Mouse (Mus musculus): Measurements from ENCODE around the gene BC004004. TPM values are rescaled to one million over a fixed set of nuclear protein-coding genes. Genes with fewer than 3 reads are reported as not detected.

The BC004004 gene
- 103 TPM for polyA plus RNA-seq (2014; fragmentation: Illumina TruSeq; extraction: RNeasy Lipid Tissue Mini Kit (QIAGEN cat#74804); ENCODE audit: low read depth, low replicate concordance)

DNA sequence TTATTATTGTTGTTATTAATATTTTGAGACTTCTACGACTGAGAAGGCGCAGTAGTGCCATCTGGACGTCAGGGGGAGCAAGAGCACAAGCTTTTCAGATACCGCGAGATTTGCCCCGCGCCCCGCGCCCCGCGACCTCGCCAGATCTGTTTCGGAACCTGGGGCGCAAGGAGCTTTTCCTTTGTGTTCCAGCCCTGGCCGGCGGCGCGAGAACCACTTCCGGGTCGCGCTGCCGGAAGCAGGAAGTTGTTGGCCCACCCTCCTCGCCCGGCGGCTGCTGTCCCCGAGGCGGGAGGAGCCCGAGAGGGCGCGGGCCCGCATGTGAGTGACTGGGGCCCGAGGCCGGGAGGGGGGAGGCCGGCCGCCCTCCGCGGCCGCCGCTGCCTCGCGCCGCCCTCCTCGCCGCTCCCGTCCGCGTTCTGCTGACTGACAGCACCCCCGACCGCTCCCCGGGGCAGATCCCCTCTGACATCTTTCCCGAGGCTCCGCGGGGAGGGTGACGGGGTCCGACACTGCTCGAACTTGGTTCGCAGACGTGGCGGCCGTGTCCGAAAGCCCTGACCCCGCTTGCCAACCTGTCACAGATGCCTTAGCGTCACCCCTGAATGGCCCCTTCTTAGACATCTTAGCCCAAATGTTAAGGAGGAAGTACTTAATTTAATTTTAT lies at the start of gene BC004004:
TSS of gene BC004004 (plus strand) at position 107 of the 667 bp plus-strand sequence.

DNA sequence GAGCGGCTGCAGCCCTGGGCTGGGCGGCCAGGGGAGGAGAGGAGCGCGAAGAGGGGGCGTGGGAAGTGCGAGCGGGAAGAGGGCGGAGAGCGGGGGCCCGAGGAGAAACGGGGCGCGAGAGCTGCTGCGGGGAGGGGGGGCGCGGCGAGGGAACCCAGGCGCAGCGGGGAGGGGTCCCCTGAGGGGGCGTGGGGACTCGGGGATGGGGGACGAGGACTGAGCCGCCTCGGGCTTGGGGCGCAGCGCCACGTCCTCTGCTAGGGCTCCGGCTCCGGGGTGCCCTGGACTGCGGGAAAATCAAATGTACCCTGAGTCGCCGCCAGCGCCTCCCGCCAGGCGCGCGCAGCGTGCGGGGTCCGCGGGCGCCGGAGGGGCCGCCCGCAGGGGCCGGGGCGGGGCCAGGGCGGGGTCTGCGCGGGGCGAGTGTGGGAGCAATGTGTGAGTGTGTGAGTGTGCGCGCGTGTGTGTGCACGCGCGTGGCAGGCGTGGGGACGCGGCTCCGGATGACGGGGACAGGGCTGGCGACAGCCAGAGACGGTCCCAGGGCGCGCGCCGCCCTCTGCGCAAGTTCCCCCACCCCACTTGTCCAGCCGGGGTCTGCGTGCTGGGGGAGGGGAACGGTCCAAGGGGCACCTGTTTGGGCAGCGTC lies 30.7 kb upstream of the BC004004 start, which contains the start of gene Cpne5:
TSS of gene Cpne5 (minus strand) at position 396 of the 649 bp plus-strand sequence.

DNA sequence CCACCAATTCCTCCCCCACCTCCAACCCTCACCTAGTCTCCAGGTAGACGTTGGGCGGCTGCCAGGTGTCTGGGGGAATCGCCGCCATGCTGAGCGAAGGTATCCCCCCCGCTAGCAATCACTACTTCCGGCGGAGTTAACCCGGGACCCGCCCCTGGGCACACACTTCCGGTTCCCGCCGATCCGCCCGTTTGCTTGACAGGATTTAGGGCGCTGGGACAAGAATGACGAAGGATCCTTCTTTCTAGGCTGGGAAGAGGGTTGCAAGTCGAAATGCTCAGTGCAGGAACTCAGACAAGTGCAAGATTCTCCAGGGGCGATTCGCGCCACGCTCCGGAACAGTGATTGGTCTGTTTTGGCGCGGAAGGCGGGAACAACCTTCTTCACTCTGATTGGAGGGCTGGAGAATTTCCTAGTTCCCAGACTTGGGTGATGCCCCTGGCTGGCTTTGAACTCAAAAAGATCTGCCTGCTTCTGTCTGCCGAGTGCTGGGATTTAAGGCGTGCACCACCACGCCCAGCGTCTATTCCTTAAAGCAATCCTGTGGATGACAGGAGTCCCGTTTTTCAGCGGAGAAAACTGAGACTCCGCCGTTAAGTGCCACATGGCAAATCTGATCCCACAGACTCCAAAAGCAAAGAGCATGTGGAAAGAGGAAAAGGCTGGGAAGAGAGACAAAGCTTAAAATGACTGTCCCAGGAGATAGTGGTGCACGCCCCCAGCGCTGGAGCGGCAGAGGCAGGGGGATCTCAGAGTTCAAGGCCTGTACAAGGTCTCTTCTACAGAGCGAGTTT lies 4.6 kb upstream of the BC004004 start, which contains the start of gene Ppil1:
TSS of gene Ppil1 (minus strand) at position 347 of the 794 bp plus-strand sequence.

DNA sequence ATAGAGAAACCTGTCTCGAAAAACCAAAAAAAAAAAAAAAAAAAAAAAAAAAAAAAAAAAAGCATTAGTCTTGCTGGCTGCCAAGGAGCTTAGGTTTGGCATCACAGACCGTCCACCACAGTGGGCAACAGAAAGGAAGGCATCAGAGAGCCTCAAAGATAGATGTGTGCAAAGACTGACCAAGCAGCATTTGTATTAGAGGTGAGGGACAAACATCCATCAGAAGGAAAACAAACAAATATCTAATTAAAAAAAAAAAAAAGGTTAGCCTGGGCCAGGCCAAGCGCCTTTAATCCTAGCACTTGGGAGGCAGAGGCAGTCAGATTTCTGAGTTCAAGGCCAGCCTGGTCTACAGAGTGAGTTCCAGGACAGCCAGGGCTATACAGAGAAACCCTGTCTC lies 48.8 kb downstream of the BC004004 start, which contains the start of gene Pi16:
TSS of gene Pi16 (plus strand) at position 301 of the 400 bp plus-strand sequence.

DNA sequence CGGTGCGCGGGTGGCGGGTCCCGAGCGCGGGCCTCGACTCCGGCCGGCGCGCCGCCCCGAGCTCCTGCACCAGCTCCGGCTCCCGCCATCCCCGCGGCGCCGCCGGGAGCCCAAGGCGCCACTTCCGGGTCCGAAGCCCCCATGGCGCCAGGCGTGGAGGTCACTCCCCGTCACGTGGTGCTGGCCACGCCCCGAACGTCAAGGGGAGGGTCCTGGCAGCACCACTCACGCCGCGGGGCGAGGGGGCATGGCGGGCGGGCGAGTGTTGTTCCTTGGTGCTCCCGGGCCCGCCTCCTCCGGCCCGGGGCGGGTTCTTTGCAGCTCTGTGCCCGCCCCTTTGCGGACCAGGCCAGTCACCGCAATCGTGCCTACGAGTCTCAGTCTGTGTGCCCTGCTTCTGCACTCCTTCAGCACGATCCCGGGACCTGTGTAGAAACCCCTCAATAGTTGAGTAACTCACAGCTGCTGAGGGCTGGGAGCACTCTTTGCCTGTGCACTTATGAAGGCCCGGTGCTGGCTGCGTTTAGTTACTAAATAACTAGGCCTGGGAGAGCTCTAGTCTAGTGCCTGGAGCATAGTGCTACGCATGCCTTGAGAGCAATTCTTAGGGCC lies 79.2 kb downstream of the BC004004 start, which contains the start of gene Mtch1:
TSS of gene Mtch1 (minus strand) at position 290 of the 612 bp plus-strand sequence.

DNA sequence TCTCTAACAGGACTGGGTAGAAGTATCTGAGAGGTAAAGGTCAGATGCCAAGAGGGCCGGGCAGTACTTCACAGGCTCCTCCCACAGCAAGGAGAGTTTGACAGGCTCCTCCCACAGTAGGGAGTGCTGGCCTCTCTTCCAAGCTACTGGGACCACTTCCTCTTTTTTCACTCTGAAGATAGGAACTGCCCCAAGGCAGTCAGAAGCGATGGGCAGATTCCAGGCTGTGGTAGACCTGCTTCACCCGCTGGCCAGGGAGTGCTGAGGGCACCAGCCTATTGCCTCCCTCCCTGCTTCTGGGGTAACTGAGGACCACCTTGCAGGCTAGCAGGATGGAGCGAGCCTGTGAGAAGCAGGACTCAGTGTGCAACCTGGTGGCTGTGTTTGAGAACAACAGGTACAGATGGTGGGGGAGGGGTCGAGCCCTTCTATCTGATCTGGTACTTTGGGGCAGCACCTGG lies 92.2 kb downstream of the BC004004 start, which contains the start of gene Fgd2:
TSS of gene Fgd2 (plus strand) at position 154 of the 461 bp plus-strand sequence.

Other genes with a start within 250 kb of the BC004004 start
- 414 TPM for gene Srsf3, start 236.2 kb upstream of the BC004004 start, polyA plus RNA-seq (2014; fragmentation: Illumina TruSeq; extraction: RNeasy Lipid Tissue Mini Kit (QIAGEN cat#74804); ENCODE audit: low read depth, low replicate concordance)
- gene Cdkn1a, start 177.8 kb upstream of the BC004004 start, polyA plus RNA-seq (2014; fragmentation: Illumina TruSeq; extraction: RNeasy Lipid Tissue Mini Kit (QIAGEN cat#74804); ENCODE audit: low read depth, low replicate concordance): 46.2 TPM
- gene Rab44, start 154.6 kb upstream of the BC004004 start, polyA plus RNA-seq (2014; fragmentation: Illumina TruSeq; extraction: RNeasy Lipid Tissue Mini Kit (QIAGEN cat#74804); ENCODE audit: low read depth, low replicate concordance): not detected
- gene Cpne5, start 30.6 kb upstream of the BC004004 start, polyA plus RNA-seq (2014; fragmentation: Illumina TruSeq; extraction: RNeasy Lipid Tissue Mini Kit (QIAGEN cat#74804); ENCODE audit: low read depth, low replicate concordance): not detected
- gene Ppil1, start 4.6 kb upstream of the BC004004 start, polyA plus RNA-seq (2014; fragmentation: Illumina TruSeq; extraction: RNeasy Lipid Tissue Mini Kit (QIAGEN cat#74804); ENCODE audit: low read depth, low replicate concordance): 13.9 TPM
- not detected for gene Pi16, start 48.9 kb downstream of the BC004004 start, polyA plus RNA-seq (2014; fragmentation: Illumina TruSeq; extraction: RNeasy Lipid Tissue Mini Kit (QIAGEN cat#74804); ENCODE audit: low read depth, low replicate concordance)
- 8.9 TPM for gene Mtch1, start 79.1 kb downstream of the BC004004 start, polyA plus RNA-seq (2014; fragmentation: Illumina TruSeq; extraction: RNeasy Lipid Tissue Mini Kit (QIAGEN cat#74804); ENCODE audit: low read depth, low replicate concordance)
- not detected for gene Fgd2, start 92.1 kb downstream of the BC004004 start, polyA plus RNA-seq (2014; fragmentation: Illumina TruSeq; extraction: RNeasy Lipid Tissue Mini Kit (QIAGEN cat#74804); ENCODE audit: low read depth, low replicate concordance)
- gene Pim1, start 222.0 kb downstream of the BC004004 start, polyA plus RNA-seq (2014; fragmentation: Illumina TruSeq; extraction: RNeasy Lipid Tissue Mini Kit (QIAGEN cat#74804); ENCODE audit: low read depth, low replicate concordance): 78.8 TPM